Mouse (Mus musculus) liver, embryonic 14 days (tissue): Measurements from ENCODE around the gene Wdr20. TPM values are rescaled to one million over a fixed set of nuclear protein-coding genes. Genes with fewer than 3 reads are reported as not detected.

ENCODE experiments used
- polyA plus RNA-seq: library from polyadenylated mRNA; depleted of rRNA; stranded (reverse); fragments of >200 nt; gene quantifications from 2 replicates; pipeline ENCODE4 v1.2.3, GENCODE M21; 2012; rRNA removed

The Wdr20 gene
- 9.0 and 11.1 TPM in 2 replicates for polyA plus RNA-seq

GRCm38 (mm10) chr12:110737170-110738157, at the start of gene Wdr20:
TSS of gene Wdr20 (plus strand) at chr12:110737944.

GRCm38 (mm10) chr12:110702556-110702955, 35.2 kb upstream of the Wdr20 start, which contains the start of gene Hsp90aa1:
TSS of gene Hsp90aa1 (minus strand) at chr12:110702728.

DNA sequence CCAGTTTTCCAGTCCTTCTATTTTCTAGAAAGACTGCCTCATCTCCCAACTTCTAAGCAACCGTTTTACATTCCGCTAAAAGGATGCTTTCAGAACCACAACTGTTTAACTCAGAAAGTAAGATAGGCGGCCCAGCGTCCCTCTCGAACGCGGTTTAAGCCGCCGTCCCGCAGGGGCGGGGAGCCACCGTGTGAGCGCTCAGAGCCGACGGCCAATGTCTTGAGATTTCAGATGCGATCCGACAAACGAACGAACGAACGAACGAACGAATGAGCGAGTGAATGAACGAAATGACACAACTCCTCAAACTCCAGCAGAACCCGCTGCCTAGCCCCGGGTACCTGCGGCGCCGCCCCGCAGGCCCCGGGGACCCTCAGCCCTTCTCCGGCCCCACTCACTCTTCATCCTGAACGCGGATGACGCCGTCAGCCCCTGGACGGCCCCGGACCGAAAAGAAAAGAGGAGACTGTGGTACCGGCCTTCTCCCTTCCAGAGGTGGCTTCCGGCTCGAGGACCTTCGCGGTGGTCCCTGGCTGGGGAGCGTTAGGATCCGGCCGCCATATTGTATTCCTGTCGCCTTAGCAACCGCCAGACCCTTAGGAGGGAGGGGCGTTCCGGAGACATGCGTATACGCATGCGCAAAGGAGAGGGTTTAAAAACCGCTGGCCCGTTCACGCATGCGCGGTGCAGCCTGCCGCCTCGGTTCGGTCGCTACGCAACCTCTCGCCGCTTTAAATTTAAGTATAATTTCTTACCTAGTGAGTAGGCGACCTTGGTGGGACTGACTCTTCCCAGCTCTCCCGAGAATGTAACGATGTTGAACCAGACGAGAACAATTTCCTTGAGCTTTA, 102.8 kb downstream of the Wdr20 start, which contains the start of gene Mok:
Gene Mok (minus strand): TSS at position 592 of the 851 bp plus-strand sequence.

GRCm38 (mm10) chr12:110850010-110850928, 112.5 kb downstream of the Wdr20 start, which contains the start of gene Zfp839:
TSS of gene Zfp839 (plus strand) at chr12:110850253.

Other genes starting within 250 kb of the Wdr20 start
- 24.0 and 25.9 TPM in 2 replicates for gene Dync1h1, start 136.5 kb upstream of the Wdr20 start, polyA plus RNA-seq
- not detected in 2 replicates for gene 1700001K19Rik, start 55.3 kb upstream of the Wdr20 start, polyA plus RNA-seq
- gene Hsp90aa1, start 35.2 kb upstream of the Wdr20 start, polyA plus RNA-seq: 200 and 210 TPM in 2 replicates
- 0.18 and 0.28 TPM in 2 replicates for gene Mok, start 103.0 kb downstream of the Wdr20 start, polyA plus RNA-seq
- 1.7 TPM in 2 replicates for gene Zfp839, start 112.3 kb downstream of the Wdr20 start, polyA plus RNA-seq
- 43.1 and 52.0 TPM in 2 replicates for gene Cinp, start 151.2 kb downstream of the Wdr20 start, polyA plus RNA-seq
- gene Tecpr2, start 151.3 kb downstream of the Wdr20 start, polyA plus RNA-seq: 2.0 and 2.4 TPM in 2 replicates
- 40.1 and 44.5 TPM in 2 replicates for gene Ankrd9, start 241.1 kb downstream of the Wdr20 start, polyA plus RNA-seq